Mouse (Mus musculus): Measurements from ENCODE around the gene Trpv2.

DNA sequence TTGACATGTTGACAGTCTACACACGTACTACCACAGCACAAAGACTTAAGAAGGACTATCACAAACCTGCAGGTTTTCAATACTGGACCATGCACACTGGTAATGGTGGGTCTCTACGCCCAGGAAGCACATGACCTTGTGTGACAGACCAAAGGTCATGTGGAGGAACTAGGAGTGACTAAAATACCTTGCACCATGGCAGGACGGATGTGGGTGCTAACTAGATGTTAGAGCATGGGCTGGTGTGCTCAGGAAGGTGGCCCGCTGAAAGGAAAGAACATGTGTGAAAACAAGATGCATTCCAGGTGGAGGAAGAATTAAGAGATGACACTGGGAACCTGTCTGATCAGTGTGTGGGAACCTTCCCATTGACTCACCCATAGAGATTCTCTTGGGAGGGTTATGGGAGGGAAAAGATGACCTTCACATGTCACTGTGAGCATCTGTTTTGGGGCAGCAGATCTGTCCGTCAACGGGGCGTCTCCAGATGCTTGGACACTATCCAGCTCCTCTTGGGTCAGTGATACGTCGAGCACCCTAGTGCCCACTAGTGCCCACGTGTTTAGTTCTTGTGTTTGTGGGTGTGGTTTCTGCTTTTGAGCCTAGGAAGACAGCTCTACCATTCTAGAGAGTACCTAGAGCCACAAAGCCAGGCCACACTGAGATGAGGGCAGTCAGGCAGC lies 69.5 kb downstream of the Trpv2 start:
- TF ChIP-seq CTCF (IDR thresholded peaks at IDR 0.05; ENCODE audit: low read depth, low read length) (no peak), GATA1 (IDR thresholded peaks at IDR 0.05; ENCODE audit: borderline replicate concordance, low read length) (no peak), GATA2 (IDR thresholded peaks at IDR 0.05; ENCODE audit: borderline replicate concordance, low read depth, low read length) (no peak)
